Mouse (Mus musculus): ENCODE data around the gene Vsnl1.

- TF ChIP-seq CEBPB (IDR thresholded peaks at IDR 0.05; ENCODE audit: insufficient read depth, poor library complexity, severe bottlenecking) (no peak), POLR2A (IDR thresholded peaks at IDR 0.05; ENCODE audit: insufficient read length, low read depth) (no peak), MYOG (IDR thresholded peaks at IDR 0.05; ENCODE audit: control insufficient read depth in 1 of 3, insufficient read depth in 1 of 3, insufficient read length in 2 of 3, low read depth in 2 of 3) (no peak), MYOD1 (IDR thresholded peaks at IDR 0.05; ENCODE audit: control insufficient read depth in 1 of 3, insufficient read length in 2 of 3, low read depth in 2 of 3) (no peak), E2F4 (IDR thresholded peaks at IDR 0.05; ENCODE audit: insufficient read depth) (no peak), POLR2AphosphoS2 (IDR thresholded peaks at IDR 0.05; ENCODE audit: insufficient read length, low read depth) (no peak), REST (IDR thresholded peaks at IDR 0.05; ENCODE audit: insufficient read depth, insufficient read length) (no peak), MAX (IDR thresholded peaks at IDR 0.05; ENCODE audit: low read depth) (no peak), USF1 (IDR thresholded peaks at IDR 0.05; ENCODE audit: low read depth) (no peak)
Observed at GRCm38 (mm10) chr12:11370056-11370455, 66.4 kb downstream of the Vsnl1 start.

Data from myocyte (in vitro differentiated cells).